Comparison of ENCODE assay signal across 17 mouse cellular contexts in genomic region chr5:84853622-84854021, GRCm38 (mm10).
DNase-seq lines count a peak whose midpoint lies in the region; ATAC-seq and TF ChIP-seq lines count a peak whose summit lies in the region.
"Had no signal": no experiment of that assay in that cellular context is flagged by ENCODE, and none has a peak within 500 bp of the region (broad histone marks: within the 10 kb centered on the region; RNA-seq: fewer than 3 reads in every experiment).

No protein-coding gene starts in this region.

- H3K9ac ChIP-seq in forebrain, embryonic 12.5 days: no peak overlapping the region
- H3K9ac ChIP-seq in liver, embryonic 14.5 days (replicated peaks): no peak overlapping the region
- H3K9ac ChIP-seq in liver, embryonic 11.5 days (ENCODE audit: low read depth, low read length): no peak overlapping the region
- H3K9ac ChIP-seq in hindbrain, embryonic 13.5 days: no peak overlapping the region
- H3K9ac ChIP-seq: heart, embryonic 15.5 days; hindbrain, embryonic 15.5 days had no signal

- no peak overlapping the region for H3K27ac ChIP-seq in forebrain, embryonic 12.5 days
- no peak overlapping the region for H3K27ac ChIP-seq in forebrain, embryonic 10.5 days
- no peak overlapping the region for H3K27ac ChIP-seq in liver, embryonic 14.5 days
- no peak overlapping the region for H3K27ac ChIP-seq in liver, embryonic 11.5 days (ENCODE audit: low read depth, low read length)
- H3K27ac ChIP-seq in hindbrain, embryonic 13.5 days: no peak overlapping the region
- no peak overlapping the region for H3K27ac ChIP-seq in gastrocnemius, adult 2 months
- H3K27ac ChIP-seq: heart, embryonic 15.5 days; hindbrain, embryonic 15.5 days had no signal

- DNase-seq in forebrain, embryonic 10.5 days (ENCODE audit: extremely low spot score, low spot score): no peak
- DNase-seq in liver, embryonic 14.5 days (ENCODE audit: low read depth in 3 of 3, low spot score in 3 of 3): no peak
- no peak for DNase-seq in liver, embryonic 11.5 days (ENCODE audit: low spot score)
- peak; percentile 19 for DNase-seq in MEL-GATA-1-ER (ENCODE audit: extremely low read depth, low read depth)
- DNase-seq in gastrocnemius, adult 2 months: no peak
- DNase-seq in layer of hippocampus, adult 9-10 months (ENCODE audit: low spot score): no peak
- DNase-seq: adrenal gland, postnatal 14 days; cerebellum, postnatal 25 days; kidney, adult 18-20 months; kidney, postnatal 14 days; layer of hippocampus, adult 9-11 months; spleen, adult 18-20 months had no signal

- 83% methylated on average over 1 of the region's 1 CpGs for WGBS in forebrain, embryonic 12.5 days
- WGBS in forebrain, embryonic 10.5 days: 73% methylated on average over 1 of the region's 1 CpGs
- WGBS in liver, embryonic 14.5 days (ENCODE audit: insufficient replicate concordance): 51% methylated on average over 1 of the region's 1 CpGs
- 79% methylated on average over 1 of the region's 1 CpGs for WGBS in liver, embryonic 11.5 days
- WGBS in hindbrain, embryonic 13.5 days: 28% methylated on average over 1 of the region's 1 CpGs

- no peaks in the 10 kb centered on the region for H3K9me3 ChIP-seq in forebrain, embryonic 12.5 days
- no peaks in the 10 kb centered on the region for H3K9me3 ChIP-seq in forebrain, embryonic 10.5 days
- no peaks in the 10 kb centered on the region for H3K9me3 ChIP-seq in liver, embryonic 14.5 days (ENCODE audit: control insufficient read depth, low read length)
- H3K9me3 ChIP-seq in liver, embryonic 11.5 days (ENCODE audit: control insufficient read depth, low read length): no peaks in the 10 kb centered on the region
- no peaks in the 10 kb centered on the region for H3K9me3 ChIP-seq in hindbrain, embryonic 13.5 days
- H3K9me3 ChIP-seq: heart, embryonic 15.5 days; hindbrain, embryonic 15.5 days had no signal

- no peak for TF ChIP-seq CTCF in liver, embryonic 14.5 days (IDR thresholded peaks at IDR 0.05; ENCODE audit: low read depth)
- no peak for TF ChIP-seq CTCF in gastrocnemius, adult 2 months (IDR thresholded peaks at IDR 0.05)

- ATAC-seq in forebrain, embryonic 12.5 days (ENCODE audit: low FRiP score): peak; percentile 37; the same call in 1 of the 2 replicates
- ATAC-seq in liver, embryonic 14.5 days (ENCODE audit: insufficient read depth): peak; percentile 37; the same call in 1 of the 2 replicates
- ATAC-seq in liver, embryonic 11.5 days (replicated peaks; ENCODE audit: low FRiP score): no peak; the same call in 1 of the 2 replicates
- 0 out of 2 replicates have a peak, but pooled peaks have one; percentile 49 for ATAC-seq in hindbrain, embryonic 13.5 days (ENCODE audit: low FRiP score)
- ATAC-seq: lung, postnatal 0 days had no signal

- H3K36me3 ChIP-seq in forebrain, embryonic 12.5 days (replicated peaks): no peaks in the 10 kb centered on the region
- H3K36me3 ChIP-seq in forebrain, embryonic 10.5 days (replicated peaks): no peaks in the 10 kb centered on the region
- no peaks in the 10 kb centered on the region for H3K36me3 ChIP-seq in liver, embryonic 14.5 days (replicated peaks; ENCODE audit: control insufficient read depth, insufficient read depth, low read depth)
- H3K36me3 ChIP-seq in liver, embryonic 11.5 days (ENCODE audit: control insufficient read depth, insufficient read depth, low read length): no peaks in the 10 kb centered on the region
- H3K36me3 ChIP-seq in hindbrain, embryonic 13.5 days: no peaks in the 10 kb centered on the region
- H3K36me3 ChIP-seq: heart, embryonic 15.5 days; hindbrain, embryonic 15.5 days had no signal

- TF ChIP-seq EP300 in liver, embryonic 14.5 days (IDR thresholded peaks at IDR 0.05; ENCODE audit: low read depth): no peak

- H3K27me3 ChIP-seq in forebrain, embryonic 12.5 days: no peaks in the 10 kb centered on the region
- no peaks in the 10 kb centered on the region for H3K27me3 ChIP-seq in forebrain, embryonic 10.5 days (ENCODE audit: poor library complexity, severe bottlenecking)
- no peaks in the 10 kb centered on the region for H3K27me3 ChIP-seq in liver, embryonic 14.5 days (ENCODE audit: control insufficient read depth, insufficient read depth, low read length)
- no peaks in the 10 kb centered on the region for H3K27me3 ChIP-seq in liver, embryonic 11.5 days (replicated peaks; ENCODE audit: control insufficient read depth, insufficient read depth, low read length)
- H3K27me3 ChIP-seq in hindbrain, embryonic 13.5 days: no peaks in the 10 kb centered on the region
- H3K27me3 ChIP-seq: heart, embryonic 15.5 days; hindbrain, embryonic 15.5 days had no signal

- intact Hi-C loops in gastrocnemius, adult 2 months (cut with DNase I): no loop called here

- peaks cover 7% of the 10 kb centered on the region for H3K4me1 ChIP-seq in forebrain, embryonic 12.5 days
- H3K4me1 ChIP-seq in forebrain, embryonic 10.5 days: peaks cover 6% of the 10 kb centered on the region
- H3K4me1 ChIP-seq in liver, embryonic 14.5 days (replicated peaks; ENCODE audit: control insufficient read depth in 2 of 2, insufficient read depth in 2 of 2, low read length in 1 of 2): no peaks in the 10 kb centered on the region
- no peaks in the 10 kb centered on the region for H3K4me1 ChIP-seq in liver, embryonic 11.5 days (replicated peaks; ENCODE audit: control insufficient read depth, insufficient read depth, low read length)
- H3K4me1 ChIP-seq in hindbrain, embryonic 13.5 days (replicated peaks): peaks cover 3% of the 10 kb centered on the region; the same call in 1 of the 2 replicates
- H3K4me1 ChIP-seq: heart, embryonic 15.5 days; hindbrain, embryonic 15.5 days had no signal

- H3K4me2 ChIP-seq in forebrain, embryonic 12.5 days: no peak overlapping the region
- H3K4me2 ChIP-seq in liver, embryonic 14.5 days (ENCODE audit: low read depth): no peak overlapping the region
- H3K4me2 ChIP-seq in liver, embryonic 11.5 days: no peak overlapping the region
- no peak overlapping the region for H3K4me2 ChIP-seq in hindbrain, embryonic 13.5 days
- H3K4me2 ChIP-seq: heart, embryonic 15.5 days; hindbrain, embryonic 15.5 days had no signal

- H3K4me3 ChIP-seq in forebrain, embryonic 12.5 days (replicated peaks): no peak overlapping the region
- H3K4me3 ChIP-seq in forebrain, embryonic 10.5 days: no peak overlapping the region
- H3K4me3 ChIP-seq in liver, embryonic 14.5 days (ENCODE audit: insufficient read depth in 1 of 2, low read depth in 2 of 2, low read length in 2 of 2): no peak overlapping the region
- H3K4me3 ChIP-seq in liver, embryonic 11.5 days (ENCODE audit: low read depth, low read length): no peak overlapping the region
- H3K4me3 ChIP-seq in hindbrain, embryonic 13.5 days: no peak overlapping the region
- H3K4me3 ChIP-seq in gastrocnemius, adult 2 months: no peak overlapping the region
- H3K4me3 ChIP-seq: heart, embryonic 15.5 days; hindbrain, embryonic 15.5 days had no signal
